Mouse (Mus musculus): ENCODE data around the gene Serpina1c.
"Not testable (repeated sequence)": the region's sequence is repeated elsewhere in the genome, so short reads cannot be mapped to it uniquely, and the experiment has no call there.

The Serpina1c gene

GRCm38 (mm10) chr12:103904837-103905340 lies at the start of gene Serpina1c:
TSS of gene Serpina1c (minus strand) at chr12:103904887.
- not testable (repeated sequence) for DNase-seq (ENCODE audit: low spot score)

GRCm38 (mm10) chr12:103952972-103953371 lies 48.3 kb upstream of the Serpina1c start:
- not testable (repeated sequence) for DNase-seq (ENCODE audit: low spot score)

GRCm38 (mm10) chr12:103946243-103946642 lies 41.6 kb upstream of the Serpina1c start:
- DNase-seq (ENCODE audit: low spot score) = no peak

GRCm38 (mm10) chr12:103909181-103909580 lies 4.5 kb upstream of the Serpina1c start:
- not testable (repeated sequence) for DNase-seq (ENCODE audit: low spot score)

- DNase-seq (ENCODE audit: low spot score) = not testable (repeated sequence)
These were observed 3.1 kb upstream of the Serpina1c start for GRCm38 (mm10) chr12:103907746-103908145.

- not testable (repeated sequence) for DNase-seq (ENCODE audit: low spot score)
These were observed 2.8 kb downstream of the Serpina1c start for GRCm38 (mm10) chr12:103901929-103902328.

GRCm38 (mm10) chr12:103866873-103867272 lies 37.8 kb downstream of the Serpina1c start:
- not testable (repeated sequence) for DNase-seq (ENCODE audit: low spot score)

- not testable (repeated sequence) for DNase-seq (ENCODE audit: low spot score)
These were observed 41.3 kb downstream of the Serpina1c start, which contains the start of gene Serpina1a for GRCm38 (mm10) chr12:103863101-103863974. TSS of gene Serpina1a (minus strand) at chr12:103863562.

DNA sequence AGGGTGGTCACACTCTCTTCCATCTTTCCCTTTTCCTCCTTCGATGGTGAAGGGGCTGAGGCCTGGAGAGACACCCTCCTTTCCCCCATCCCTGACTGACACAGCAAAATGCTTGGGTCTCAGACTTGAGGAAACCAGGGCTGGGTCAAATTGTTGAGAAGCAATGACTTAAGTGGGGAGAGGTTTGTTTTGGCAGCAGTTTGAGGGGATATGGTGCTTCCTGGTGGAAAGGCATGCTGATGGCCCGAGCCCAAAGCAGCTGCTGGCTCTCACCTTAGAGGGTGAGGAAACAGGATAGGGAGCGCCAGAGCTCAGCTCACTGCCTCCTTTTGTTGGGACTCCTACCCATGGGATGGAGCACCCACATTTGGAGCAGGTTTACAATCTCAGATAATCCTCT lies 43.7 kb downstream of the Serpina1c start:
- no peak for DNase-seq (ENCODE audit: low spot score)

DNA sequence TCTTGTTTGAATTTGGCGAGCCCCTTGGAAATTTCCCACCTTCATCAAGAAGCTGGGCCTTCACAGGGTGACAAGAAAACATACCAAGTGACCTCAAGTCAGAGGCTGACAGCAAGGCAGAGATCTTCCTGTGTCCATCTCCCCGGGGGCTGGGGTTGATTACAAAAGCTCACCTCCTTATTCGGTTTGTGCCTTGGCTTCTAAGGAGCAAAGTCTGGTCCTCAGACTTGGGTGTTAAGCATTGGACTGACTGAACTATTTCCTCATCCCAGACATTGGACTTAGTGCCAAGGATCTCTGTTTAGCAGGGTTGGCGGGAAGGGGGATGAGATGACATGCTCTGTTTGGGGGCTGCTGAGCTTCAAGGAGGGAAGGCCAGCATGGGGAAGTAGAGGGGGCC lies 44.1 kb downstream of the Serpina1c start:
- DNase-seq (ENCODE audit: low spot score) = not testable (repeated sequence)

DNA sequence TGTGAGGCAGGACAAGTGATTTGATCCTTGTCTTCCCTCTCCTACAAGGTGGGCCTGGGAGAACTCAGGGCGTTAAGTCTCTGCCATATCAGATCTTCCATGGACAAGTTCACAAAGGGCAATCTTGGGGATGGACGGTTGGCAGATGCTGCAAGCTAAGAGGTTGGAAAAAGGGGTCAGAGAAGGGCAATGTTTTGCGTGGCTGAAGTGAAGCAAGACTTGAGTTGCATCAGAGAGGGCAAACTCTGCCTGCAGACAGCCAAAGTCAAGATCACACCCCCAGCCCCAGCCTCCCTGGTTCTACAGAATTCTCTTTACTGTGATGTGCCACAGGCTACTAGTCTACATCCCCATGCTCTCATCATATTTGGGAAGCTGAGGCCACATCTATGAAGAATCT lies 45.1 kb downstream of the Serpina1c start:
- not testable (repeated sequence) for DNase-seq (ENCODE audit: low spot score)

GRCm38 (mm10) chr12:103853032-103853431 lies 51.7 kb downstream of the Serpina1c start:
- not testable (repeated sequence) for DNase-seq (ENCODE audit: low spot score)

Measured in T-cell, adult 2 months (primary cell).